Mouse (Mus musculus): ENCODE measurements around the gene Cend1. TPM values are rescaled to one million over a fixed set of nuclear protein-coding genes. Genes with fewer than 3 reads are reported as not detected.

Cend1 gene
- total RNA-seq, 2 experiments from 2014 or later: 0.47 to 0.82 TPM

DNA sequence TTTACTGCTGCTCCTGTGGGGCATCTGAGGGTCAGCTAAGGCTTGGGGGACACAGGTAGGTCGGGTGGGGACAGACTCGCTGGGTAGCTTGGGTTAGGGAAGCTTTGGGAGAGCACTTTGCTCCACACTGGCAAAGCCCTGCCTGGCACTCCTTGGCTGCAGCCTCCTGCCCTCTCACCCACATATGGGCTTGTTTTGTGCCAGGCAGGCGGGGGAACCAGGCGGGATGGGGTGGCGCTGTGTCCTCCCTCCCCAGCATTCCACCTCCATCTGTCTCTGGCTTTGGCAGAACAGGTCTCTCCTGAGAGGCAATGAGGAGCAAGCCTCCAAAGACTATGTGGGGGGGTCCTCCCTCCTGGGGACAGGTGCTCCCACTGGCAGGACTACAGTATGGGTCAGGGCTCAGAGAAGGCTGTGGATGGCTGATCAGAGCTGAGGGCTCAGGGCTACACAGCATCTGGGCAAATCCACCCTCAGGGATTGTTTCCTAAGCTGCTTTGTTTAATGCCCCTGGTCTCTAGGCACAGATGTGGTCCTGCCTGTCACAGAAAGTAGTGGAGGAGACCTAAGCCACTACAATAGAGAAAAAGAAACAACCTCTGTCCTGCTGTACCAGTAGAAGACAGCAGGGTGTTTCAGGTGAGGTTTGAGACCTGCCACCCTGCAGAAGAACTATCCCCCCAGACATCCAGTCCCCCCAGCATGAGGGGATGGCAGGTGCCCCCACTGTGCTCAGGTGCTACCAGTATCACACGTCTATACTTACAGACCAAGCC lies 3.6 kb upstream of the Cend1 start:
- intact Hi-C loops (cut with DNase I; ENCODE audit: low total_unique reads): no loop called here
- DNase-seq: peak; percentile 63

GRCm38 (mm10) chr7:141432186-141432611 lies 2.9 kb upstream of the Cend1 start:
- DNase-seq: peak; percentile 28
- intact Hi-C loops (cut with DNase I; ENCODE audit: low total_unique reads): no loop called here

- intact Hi-C loops (cut with DNase I; ENCODE audit: low total_unique reads): no loop called here
- peak; percentile 10 for DNase-seq
Measured at GRCm38 (mm10) chr7:141431434-141432185, 2.3 kb upstream of the Cend1 start.

DNA sequence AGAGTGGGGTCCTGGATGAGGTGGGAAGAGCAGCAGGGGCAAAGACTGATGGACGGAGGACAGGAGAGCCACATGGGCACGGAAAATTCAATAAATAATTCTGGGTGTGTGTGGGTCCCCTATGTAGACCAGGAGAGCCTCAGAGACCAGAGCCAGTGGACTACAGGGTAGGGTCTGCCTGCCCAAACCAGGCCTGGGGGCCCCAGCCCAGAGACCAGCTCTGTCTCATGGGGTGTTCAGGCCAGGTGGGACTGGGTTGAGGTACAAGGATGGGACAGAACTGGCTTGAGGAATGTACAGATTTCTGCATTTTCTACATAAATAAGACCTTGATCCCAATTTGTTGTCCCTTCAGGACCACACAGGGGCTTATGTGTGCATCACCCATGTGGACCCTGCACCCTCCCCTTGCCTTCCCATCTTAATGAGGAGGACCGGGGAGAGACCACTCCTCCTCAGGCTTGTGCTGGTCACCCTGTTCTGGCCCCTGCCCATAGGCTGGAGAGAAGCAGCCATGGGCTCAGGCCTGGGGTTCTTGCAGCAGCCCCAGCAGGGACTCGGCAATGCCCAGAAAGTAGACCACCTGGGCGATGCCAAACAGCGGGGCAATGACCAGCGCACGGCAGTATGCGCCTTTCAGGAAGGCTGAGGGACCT lies 1.4 kb upstream of the Cend1 start:
- intact Hi-C loops (cut with DNase I; ENCODE audit: low total_unique reads): no loop called here
- no peak for DNase-seq

DNA sequence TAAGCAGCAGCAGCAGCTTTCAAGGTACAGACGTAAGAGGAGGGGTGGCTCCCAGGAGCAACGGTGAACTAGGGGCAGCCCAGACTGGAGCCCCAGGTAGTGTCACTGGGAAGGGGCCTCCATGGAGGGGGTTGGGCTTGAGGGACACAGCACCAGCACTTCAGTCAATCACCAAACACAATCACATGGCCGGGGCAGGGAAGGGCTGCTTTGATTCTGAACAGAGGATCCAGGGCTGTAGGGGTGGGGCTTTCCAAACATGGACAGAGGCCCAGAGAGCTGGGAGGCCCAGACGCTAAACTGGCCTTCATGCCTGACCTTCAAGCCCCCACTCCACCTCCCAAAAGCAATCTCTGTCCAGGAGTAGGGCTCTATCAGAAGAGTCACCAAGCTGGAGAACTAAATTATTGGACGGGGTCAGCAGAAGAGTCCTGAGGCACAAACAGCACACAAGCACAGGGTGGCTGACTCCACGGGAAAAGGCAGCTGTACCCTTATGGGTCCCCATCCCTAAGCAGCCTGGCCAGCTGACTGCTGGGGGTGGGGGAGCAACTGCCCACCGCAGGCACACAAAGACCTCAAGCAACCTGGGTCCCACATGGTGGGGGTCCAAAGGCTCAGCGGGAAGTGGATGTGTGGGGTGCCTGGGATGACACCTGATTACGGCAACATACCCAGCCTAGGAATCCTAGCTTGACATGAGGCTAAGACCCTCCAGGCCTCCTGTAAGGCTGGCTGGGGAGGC lies 721 bp upstream of the Cend1 start:
- intact Hi-C loops (cut with DNase I; ENCODE audit: low total_unique reads): no loop called here
- no peak for DNase-seq

DNA sequence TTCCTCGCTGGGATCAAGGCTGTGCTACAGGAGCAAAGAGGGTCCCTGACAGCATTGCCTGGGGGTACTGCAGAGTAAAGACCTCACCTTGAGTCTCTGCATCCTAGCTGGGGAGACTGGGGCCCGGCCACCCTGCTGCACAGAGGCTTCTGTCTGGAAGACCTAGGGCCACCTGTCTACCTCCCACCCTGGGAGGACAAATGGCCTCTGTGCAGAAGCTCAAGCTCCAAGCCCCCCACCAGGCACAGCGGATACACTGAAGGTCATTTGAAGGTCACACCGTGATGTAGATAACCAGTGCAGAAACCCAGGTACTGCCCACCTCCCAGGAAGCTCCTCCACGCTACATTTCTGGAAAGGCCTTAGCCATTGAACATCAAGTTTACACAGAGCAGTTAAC lies 590 bp downstream of the Cend1 start:
- intact Hi-C loops (cut with DNase I; ENCODE audit: low total_unique reads): no loop called here
- DNase-seq: no peak

DNA sequence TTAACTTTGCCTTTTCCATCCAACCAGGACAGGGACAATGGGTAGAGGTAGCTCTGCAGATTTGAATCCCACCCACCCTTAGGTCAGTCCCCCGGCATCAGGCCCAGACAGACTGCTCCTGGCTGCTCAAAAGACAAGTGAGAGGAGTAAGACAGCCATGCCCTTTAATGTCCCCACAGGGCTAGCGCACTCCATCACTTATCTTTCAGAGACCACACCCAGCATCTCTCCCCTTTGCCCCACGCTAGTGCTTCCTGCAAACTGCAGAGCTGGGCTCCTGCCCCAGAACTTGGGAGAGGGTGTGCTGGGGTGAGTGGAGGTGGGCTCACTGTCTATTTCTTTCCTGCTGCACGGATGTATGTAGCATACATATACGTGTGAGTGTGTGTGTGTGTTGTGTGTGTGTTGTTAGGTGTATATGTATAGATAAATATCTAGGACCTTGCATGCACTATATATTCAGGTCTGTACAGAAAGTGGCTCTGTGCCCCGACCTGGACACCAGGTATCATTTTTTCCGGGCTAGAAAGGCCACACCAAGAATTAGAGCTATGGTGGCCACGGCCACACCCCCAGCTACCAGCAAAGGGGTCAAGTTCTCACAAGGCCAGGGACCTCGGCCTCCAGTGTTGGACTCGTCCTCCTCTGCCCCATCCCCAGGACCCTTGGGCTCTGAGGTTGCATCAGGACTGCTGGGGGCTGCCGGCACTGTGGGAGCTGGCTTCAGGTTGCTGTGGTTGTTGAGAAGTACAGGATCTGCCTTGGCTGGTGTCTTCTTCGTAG lies 2.2 kb downstream of the Cend1 start:
- intact Hi-C loops (cut with DNase I; ENCODE audit: low total_unique reads): no loop called here
- DNase-seq: no peak

GRCm38 (mm10) chr7:141423811-141424210 lies 5.5 kb downstream of the Cend1 start:
- no peak for DNase-seq
- intact Hi-C loops (cut with DNase I; ENCODE audit: low total_unique reads): no loop called here

DNA sequence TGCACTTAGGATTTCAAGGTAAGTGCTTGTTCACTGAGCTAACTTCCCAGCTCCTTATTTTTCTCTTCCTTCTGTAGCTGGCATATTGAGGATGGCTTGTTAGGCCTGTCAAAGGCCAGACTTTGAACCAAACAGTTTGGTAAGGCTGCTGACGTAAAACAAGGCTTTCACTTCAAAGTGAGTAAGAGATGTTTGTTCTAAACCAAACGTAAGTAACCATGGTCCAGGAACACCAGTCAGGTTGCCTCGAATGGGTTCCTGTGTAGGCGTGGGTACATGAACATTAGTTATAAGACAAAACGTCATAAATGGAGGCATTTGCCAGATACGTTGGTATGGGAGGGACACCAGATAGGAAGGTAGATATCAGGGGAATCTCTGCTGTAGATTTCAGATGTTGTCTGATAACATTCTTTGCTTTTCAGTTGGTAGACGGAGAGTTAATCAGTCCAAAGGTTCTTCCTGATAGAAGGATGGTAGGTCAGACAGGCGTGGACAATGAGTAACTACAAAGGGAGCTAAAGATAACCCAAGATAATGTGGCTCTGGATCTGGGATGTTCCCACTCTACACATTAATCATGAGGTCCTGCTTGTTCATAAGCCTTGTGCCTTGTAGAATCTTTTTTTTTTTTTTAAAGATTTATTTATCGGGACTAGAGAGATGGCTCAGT lies 9.1 kb downstream of the Cend1 start:
- intact Hi-C loops (cut with DNase I; ENCODE audit: low total_unique reads): no loop called here
- no peak for DNase-seq

- intact Hi-C loops (cut with DNase I; ENCODE audit: low total_unique reads): no loop called here
- no peak for DNase-seq
Measured at GRCm38 (mm10) chr7:141418970-141419369, 10.3 kb downstream of the Cend1 start.

DNA sequence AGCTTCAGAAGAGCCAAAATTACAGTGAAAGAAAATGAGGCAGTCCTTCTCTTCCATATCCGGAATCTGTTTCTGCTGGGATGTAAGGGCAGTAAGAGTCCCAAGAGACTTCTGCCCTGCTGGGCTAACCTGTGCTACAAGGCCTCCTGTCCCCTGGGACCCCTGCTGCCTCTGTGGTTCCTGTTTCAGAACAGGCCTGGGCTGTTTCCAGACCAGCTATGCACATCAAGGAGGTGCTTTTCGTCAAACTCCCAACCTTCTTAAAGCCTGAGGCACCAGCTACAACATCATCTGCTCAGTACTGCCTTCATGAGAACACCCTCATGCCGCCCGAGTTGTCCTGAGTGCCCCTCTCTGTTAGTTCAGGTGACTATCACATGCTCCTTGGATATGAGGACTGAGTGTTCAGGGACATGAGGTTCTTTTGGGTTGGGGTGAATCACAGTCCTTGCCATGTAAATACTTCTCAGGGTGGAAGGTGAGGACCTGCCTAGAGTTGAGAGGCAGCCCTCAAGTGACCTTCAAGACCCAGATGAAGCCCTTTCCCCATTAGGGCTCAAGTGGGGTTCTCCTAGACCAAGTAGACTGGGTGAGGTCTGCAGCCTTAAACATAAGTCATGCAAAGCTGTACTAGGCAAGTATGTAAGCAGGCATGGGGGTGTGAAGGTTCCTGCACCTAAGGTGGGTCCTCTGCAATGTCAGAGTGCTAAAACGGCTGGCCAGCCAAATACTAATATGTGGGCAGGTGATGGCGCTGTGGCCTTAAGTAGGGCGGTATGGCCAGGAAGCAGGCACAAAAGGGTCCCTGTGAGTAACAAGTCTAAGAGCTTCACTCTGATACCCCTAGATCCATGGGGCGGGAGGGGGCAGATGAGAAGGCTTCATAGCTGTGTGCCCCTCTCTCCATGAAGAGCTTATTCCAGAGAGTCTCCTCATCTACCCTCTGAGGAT lies 11.3 kb downstream of the Cend1 start:
- no peak for DNase-seq
- intact Hi-C loops (cut with DNase I; ENCODE audit: low total_unique reads): no loop called here

DNA sequence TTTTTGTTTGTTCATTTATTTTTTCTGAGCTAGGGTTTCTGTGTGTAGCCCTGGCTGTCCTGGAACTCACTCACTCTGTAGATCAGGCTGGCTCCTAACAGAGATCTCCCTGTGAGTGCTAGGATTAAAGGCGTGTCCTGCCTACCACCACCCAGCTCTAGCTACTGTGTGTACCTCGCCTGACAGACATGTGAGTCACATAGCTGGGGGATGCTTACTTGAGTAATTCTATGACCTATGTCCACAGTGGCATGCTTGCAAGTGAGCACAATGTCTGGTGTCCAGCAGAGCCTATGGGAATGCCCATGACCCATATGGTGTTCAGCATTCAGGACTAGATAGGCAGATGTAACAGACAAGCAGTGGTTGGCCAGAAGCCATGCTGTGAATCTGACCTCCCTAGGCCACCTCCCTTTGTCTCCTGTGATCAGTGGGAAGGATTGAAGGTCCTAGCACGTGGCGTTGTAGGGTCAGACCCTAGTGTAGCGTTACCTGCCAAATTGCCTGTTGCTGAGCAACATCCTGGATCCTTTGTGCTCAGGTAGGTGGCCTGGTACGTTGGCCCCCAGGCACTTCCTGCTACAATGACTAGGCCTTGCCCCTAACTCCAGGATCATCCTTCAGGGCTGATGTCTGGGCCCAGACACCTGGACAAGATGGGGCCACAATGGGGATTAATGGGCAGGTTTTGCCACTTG lies 13.0 kb downstream of the Cend1 start:
- no peak for DNase-seq
- intact Hi-C loops (cut with DNase I; ENCODE audit: low total_unique reads): no loop called here

DNA sequence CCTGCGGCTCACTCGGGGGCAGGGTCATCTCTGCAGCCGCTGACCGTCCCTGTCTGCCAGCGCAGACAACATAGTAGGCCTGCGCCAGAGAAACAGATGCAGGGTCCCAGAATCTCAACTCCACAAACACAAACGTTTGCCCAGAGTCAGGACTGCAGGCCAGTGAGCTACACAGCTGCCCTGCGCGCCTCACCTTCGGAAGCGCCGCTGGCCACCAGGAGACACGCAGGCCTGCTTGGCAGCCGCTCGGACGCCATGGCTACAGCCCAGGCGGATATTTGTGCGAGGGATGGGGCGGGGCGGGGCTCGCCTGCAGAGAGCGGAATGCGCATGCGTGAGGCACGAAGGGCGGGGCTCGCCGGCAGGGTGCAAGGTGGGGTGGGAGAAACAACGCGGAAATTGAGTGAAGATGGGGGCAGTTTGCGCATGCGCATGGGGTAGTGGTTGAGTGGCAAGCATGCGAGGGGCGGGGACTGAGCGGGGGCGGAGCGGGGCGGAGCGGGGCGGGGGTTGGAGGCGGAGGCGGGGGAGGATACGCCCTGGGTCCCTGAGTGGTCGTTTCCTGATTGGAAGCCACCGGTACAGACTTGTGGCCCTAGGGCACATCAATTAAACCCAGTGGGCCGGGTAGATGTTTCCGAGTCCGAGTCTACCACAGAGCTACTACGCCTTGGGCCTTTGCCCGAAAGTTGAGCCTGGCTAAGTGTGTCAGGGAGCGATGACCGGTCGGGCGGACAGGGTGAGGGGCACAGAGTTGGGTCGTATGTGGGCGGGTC lies 15.3 kb downstream of the Cend1 start, which contains the start of gene Gatd1:
TSS of gene Gatd1 (minus strand) at position 328 of the 776 bp plus-strand sequence.
- intact Hi-C loops (cut with DNase I; ENCODE audit: low total_unique reads): no loop called here
- peak; percentile 100 for DNase-seq

GRCm38 (mm10) chr7:141413331-141413730 lies 16.0 kb downstream of the Cend1 start:
- no peak for DNase-seq
- intact Hi-C loops (cut with DNase I; ENCODE audit: low total_unique reads): no loop called here

DNA sequence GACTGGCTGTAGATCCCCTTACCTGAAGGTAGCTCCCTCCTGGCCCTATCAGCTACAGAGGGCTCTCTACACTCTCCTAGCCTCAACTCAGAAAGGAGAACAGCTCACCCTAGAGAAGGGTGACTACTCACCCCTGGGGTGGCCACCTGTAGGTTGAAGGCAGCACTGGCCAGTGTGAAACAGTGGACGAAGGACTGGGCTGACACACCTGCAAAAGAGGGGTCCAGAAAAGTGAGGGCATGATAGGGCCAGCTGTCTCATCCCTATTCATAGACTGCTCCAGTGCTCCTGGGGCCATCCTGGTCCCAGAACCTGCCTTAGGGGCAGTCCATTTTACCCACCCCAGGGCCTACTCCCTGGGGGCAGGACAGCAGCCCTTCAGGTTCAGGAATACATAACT lies 17.6 kb downstream of the Cend1 start:
- no peak for DNase-seq
- intact Hi-C loops (cut with DNase I; ENCODE audit: low total_unique reads): no loop called here

- intact Hi-C loops (cut with DNase I; ENCODE audit: low total_unique reads): no loop called here
- DNase-seq: no peak
Measured at GRCm38 (mm10) chr7:141410631-141411030, 18.7 kb downstream of the Cend1 start.
